ENCODE assay signal across 15 mouse cellular contexts in the genomic region with DNA sequence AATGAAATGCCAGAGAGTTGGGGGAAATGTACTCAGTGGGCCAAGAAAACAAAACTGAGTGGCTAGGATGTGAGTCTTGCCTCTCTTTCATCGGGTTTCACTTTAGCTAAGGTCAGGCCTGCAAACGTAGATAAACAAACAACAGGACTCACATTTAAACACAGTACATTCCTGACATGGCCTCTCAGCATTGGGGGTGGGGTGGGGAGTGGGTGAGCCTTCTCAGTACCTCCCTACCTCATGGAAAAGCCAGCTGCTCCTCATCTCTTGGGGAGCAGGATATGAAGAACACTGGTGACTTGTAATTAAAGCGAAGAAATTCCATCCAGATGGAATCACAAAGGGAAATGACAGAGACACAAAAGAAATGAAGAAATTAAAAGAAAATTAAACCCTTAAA.
DNase-seq lines count a peak whose midpoint lies in the region; ATAC-seq and TF ChIP-seq lines count a peak whose summit lies in the region.
"Had no signal": no experiment of that assay in that cellular context is flagged by ENCODE, and none has a peak within 500 bp of the region (broad histone marks: within the 10 kb centered on the region; RNA-seq: fewer than 3 reads in every experiment).

No protein-coding gene starts in this region.

- no peaks in the 10 kb centered on the region for H3K27me3 ChIP-seq in heart, embryonic 10.5 days (ENCODE audit: insufficient read depth, poor library complexity, severe bottlenecking)
- no peaks in the 10 kb centered on the region for H3K27me3 ChIP-seq in lung, embryonic 14.5 days (ENCODE audit: insufficient read depth, low read length)
- H3K27me3 ChIP-seq in embryonic facial prominence, embryonic 10.5 days (replicated peaks; ENCODE audit: low read depth, poor library complexity, severe bottlenecking): no peaks in the 10 kb centered on the region
- H3K27me3 ChIP-seq in forebrain, embryonic 10.5 days (ENCODE audit: poor library complexity, severe bottlenecking): no peaks in the 10 kb centered on the region
- H3K27me3 ChIP-seq: limb, embryonic 12.5 days had no signal

- H3K4me3 ChIP-seq in heart, embryonic 10.5 days: no peak overlapping the region
- no peak overlapping the region for H3K4me3 ChIP-seq in lung, embryonic 14.5 days (ENCODE audit: low read depth, low read length)
- H3K4me3 ChIP-seq in lung, adult 2 months (replicated peaks; ENCODE audit: extremely low read depth, low read depth, low read length): no peak overlapping the region
- H3K4me3 ChIP-seq in embryonic facial prominence, embryonic 10.5 days: no peak overlapping the region
- H3K4me3 ChIP-seq in forebrain, embryonic 10.5 days: no peak overlapping the region
- H3K4me3 ChIP-seq: erythroblast, embryonic 14.5 days; limb, embryonic 12.5 days had no signal

- no peaks in the 10 kb centered on the region for H3K9me3 ChIP-seq in heart, embryonic 10.5 days
- no peaks in the 10 kb centered on the region for H3K9me3 ChIP-seq in lung, embryonic 14.5 days (ENCODE audit: low read depth, low read length)
- H3K9me3 ChIP-seq in embryonic facial prominence, embryonic 10.5 days: no peaks in the 10 kb centered on the region
- no peaks in the 10 kb centered on the region for H3K9me3 ChIP-seq in forebrain, embryonic 10.5 days
- H3K9me3 ChIP-seq: limb, embryonic 12.5 days had no signal

- WGBS in heart, embryonic 10.5 days: 29% methylated on average over 3 of the region's 3 CpGs
- 14% methylated on average over 3 of the region's 3 CpGs for WGBS in lung, embryonic 14.5 days
- WGBS in lung, adult 2 months: 21% methylated on average over 3 of the region's 3 CpGs
- WGBS in embryonic facial prominence, embryonic 10.5 days: 31% methylated on average over 3 of the region's 3 CpGs
- WGBS in forebrain, embryonic 10.5 days: 57% methylated on average over 3 of the region's 3 CpGs

- H3K27ac ChIP-seq in heart, embryonic 10.5 days: no peak overlapping the region
- H3K27ac ChIP-seq in lung, embryonic 14.5 days (ENCODE audit: low read depth): peak overlapping the region; percentile 33; the same call in 1 of the 2 replicates
- H3K27ac ChIP-seq in embryonic facial prominence, embryonic 10.5 days (replicated peaks): peak overlapping the region; percentile 14; the same call in 1 of the 2 replicates
- no peak overlapping the region for H3K27ac ChIP-seq in forebrain, embryonic 10.5 days
- H3K27ac ChIP-seq: hindbrain, embryonic 14.5 days; limb, embryonic 12.5 days; macrophage had no signal

- no peak for TF ChIP-seq CTCF in lung, embryonic 14.5 days (IDR thresholded peaks at IDR 0.05; ENCODE audit: low read depth)
- TF ChIP-seq CTCF in lung, adult 2 months (IDR thresholded peaks at IDR 0.05; ENCODE audit: insufficient read depth, low read length): no peak

- H3K36me3 ChIP-seq in heart, embryonic 10.5 days: no peaks in the 10 kb centered on the region
- H3K36me3 ChIP-seq in lung, embryonic 14.5 days (ENCODE audit: insufficient read depth): no peaks in the 10 kb centered on the region
- no peaks in the 10 kb centered on the region for H3K36me3 ChIP-seq in embryonic facial prominence, embryonic 10.5 days (replicated peaks)
- no peaks in the 10 kb centered on the region for H3K36me3 ChIP-seq in forebrain, embryonic 10.5 days (replicated peaks)
- H3K36me3 ChIP-seq: limb, embryonic 12.5 days had no signal

- no peak for TF ChIP-seq POLR2A in lung, adult 2 months (IDR thresholded peaks at IDR 0.05; ENCODE audit: borderline replicate concordance, extremely low read depth, low read depth, low read length)

- no peak overlapping the region for H3K9ac ChIP-seq in lung, embryonic 14.5 days
- H3K9ac ChIP-seq: hindbrain, embryonic 14.5 days; limb, embryonic 12.5 days had no signal

- no peaks in the 10 kb centered on the region for H3K4me1 ChIP-seq in heart, embryonic 10.5 days
- H3K4me1 ChIP-seq in lung, embryonic 14.5 days (ENCODE audit: insufficient read depth): no peaks in the 10 kb centered on the region
- H3K4me1 ChIP-seq in lung, adult 2 months (ENCODE audit: control insufficient read depth, insufficient read depth, low read length): no peaks in the 10 kb centered on the region
- peaks cover 21% of the 10 kb centered on the region for H3K4me1 ChIP-seq in embryonic facial prominence, embryonic 10.5 days
- H3K4me1 ChIP-seq in forebrain, embryonic 10.5 days: no peaks in the 10 kb centered on the region; the same call in 1 of the 2 replicates
- H3K4me1 ChIP-seq: limb, embryonic 12.5 days had no signal

- ATAC-seq in lung, embryonic 14.5 days (ENCODE audit: insufficient read depth): peak; percentile 80

- no peak overlapping the region for H3K4me2 ChIP-seq in lung, embryonic 14.5 days
- H3K4me2 ChIP-seq: hindbrain, embryonic 14.5 days; limb, embryonic 12.5 days had no signal

- peak; percentile 5 to 7 for DNase-seq in heart, adult 9 months (ENCODE audit: low spot score in 2 of 2)
- DNase-seq in heart, embryonic 10.5 days (ENCODE audit: low spot score): no peak
- DNase-seq in lung, embryonic 14.5 days: peak; percentile 37
- DNase-seq in lung, adult 2 months: no peak
- DNase-seq in embryonic facial prominence, embryonic 10.5 days (ENCODE audit: low spot score): peak; percentile 70
- peak; percentile 15 for DNase-seq in mesoderm, embryonic 11.5 days (ENCODE audit: low read depth, low spot score)
- DNase-seq in cerebellum, postnatal 14 days: no peak
- no peak for DNase-seq in forebrain, embryonic 10.5 days (ENCODE audit: extremely low spot score, low spot score)
- DNase-seq: adrenal gland, adult 2 months; cerebellum, postnatal 36 days; right cerebral cortex, postnatal 25 days had no signal

Comparison
In these comparisons a context has a peak if more than half of its experiments do, and no peak if none do; other contexts are left out.
1. DNase-seq: peak in heart, adult 9 months (2 of 2), lung, embryonic 14.5 days (single experiment), embryonic facial prominence, embryonic 10.5 days (single experiment) and mesoderm, embryonic 11.5 days (single experiment); none in heart, embryonic 10.5 days (single experiment), lung, adult 2 months (single experiment), cerebellum, postnatal 14 days (0 of 2) and forebrain, embryonic 10.5 days (single experiment).
2. H3K27ac ChIP-seq: peak in lung, embryonic 14.5 days (single experiment) and embryonic facial prominence, embryonic 10.5 days (single experiment); none in heart, embryonic 10.5 days (single experiment) and forebrain, embryonic 10.5 days (single experiment).